Mouse (Mus musculus): ENCODE results near the gene Aicda. TPM values are rescaled to one million over a fixed set of nuclear protein-coding genes. Genes with fewer than 3 reads are reported as not detected.
"Not testable (repeated sequence)": the region's sequence is repeated elsewhere in the genome, so short reads cannot be mapped to it uniquely, and the experiment has no call there.

Aicda gene
- total RNA-seq, 2 experiments from 2014 or later, result not detected

DNA sequence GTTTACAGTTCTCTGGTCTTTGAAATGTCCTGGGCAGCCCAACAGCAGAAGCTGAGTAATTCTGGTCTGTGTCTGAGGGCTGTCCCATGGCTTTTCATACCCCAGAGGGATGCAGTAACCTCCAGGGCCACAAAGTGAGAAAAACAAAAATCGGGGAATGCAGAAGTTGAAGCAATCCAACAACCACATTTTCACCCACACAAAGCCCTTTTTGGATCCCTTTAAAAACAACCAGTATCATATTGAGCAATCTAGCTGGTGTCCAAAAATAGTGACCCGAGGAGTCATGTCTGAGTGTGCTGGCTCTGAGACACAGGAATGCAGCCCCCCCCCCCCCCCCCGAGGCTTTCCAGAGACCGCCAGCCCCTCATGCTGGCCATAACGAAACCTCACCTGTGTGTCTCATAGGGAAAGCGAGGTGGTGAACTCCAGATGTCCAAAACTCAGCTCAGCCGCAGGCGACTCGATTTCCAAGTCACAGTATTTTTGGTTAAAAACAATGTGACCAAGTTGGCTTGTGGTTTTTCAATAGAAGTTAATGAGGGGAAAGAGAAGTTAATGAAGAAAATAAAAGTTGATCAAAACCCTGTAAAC lies 8.2 kb upstream of the Aicda start:
- DNase-seq (ENCODE audit: low spot score in 2 of 2), result no peak
- intact Hi-C loops (cut with DNase I), result no loop called here

DNA sequence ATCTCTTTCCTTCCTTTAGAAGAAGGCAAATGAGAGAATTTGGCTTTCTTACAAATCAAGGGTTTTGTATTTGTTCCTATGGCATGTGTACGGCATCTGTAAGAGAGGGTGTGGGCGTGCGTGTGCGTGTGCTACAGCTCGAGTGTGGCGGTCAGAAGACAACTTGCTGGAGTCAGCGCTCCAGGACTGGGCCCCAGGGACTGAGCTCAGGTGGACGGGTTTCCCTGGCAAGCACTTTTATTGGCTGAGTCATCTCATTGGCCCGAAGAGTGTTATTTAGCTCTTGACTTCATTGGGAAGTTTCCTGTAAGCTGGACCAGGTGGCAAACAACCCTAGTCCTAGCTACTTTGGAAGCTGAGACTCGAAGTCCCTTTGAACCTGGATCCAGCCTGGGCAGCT lies 7.7 kb upstream of the Aicda start:
- no peak for DNase-seq (ENCODE audit: low spot score in 2 of 2)
- intact Hi-C loops (cut with DNase I), result no loop called here

DNA sequence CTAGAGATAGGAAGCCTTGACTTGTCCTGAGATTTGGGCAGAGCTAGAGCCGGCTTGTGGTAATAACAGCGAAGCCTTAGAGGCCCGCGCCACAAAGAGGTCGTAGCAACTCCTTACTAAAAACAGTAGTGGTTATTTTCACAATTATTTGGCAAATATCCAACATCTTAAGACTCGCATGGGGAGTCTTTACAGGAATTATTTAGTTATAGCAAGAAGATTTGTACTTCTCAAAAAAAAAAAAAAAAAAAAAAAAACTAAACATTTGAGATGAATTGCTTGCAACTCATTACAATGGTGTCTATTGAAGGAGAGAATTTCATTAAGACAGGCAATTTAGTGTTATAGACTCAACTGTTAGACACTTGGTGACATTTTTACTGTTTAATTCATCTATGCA lies 501 bp downstream of the Aicda start:
- intact Hi-C loops (cut with DNase I), result no loop called here
- DNase-seq (ENCODE audit: low spot score in 2 of 2), result no peak

DNA sequence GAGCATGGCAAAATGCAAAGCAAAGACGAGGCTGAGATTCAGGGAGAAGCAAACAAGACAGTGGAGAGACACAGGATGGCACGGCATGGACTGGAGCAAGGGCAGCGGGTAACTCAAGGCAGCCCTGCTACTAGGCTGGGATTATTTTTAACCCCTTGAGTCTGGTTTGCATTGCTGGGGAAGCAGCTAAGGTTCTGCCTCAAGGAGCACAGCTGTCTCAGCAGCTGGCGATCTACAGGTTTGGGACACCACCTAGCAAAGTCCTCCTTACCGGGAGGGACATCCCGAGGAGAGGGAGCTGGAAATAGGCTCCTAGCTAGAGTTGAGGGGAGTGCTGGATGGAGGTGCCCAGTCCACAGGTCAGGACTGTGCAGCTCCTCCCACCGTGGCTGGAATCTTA lies 1.7 kb downstream of the Aicda start:
- intact Hi-C loops (cut with DNase I), result no loop called here
- DNase-seq (ENCODE audit: low spot score in 2 of 2), result no peak

DNA sequence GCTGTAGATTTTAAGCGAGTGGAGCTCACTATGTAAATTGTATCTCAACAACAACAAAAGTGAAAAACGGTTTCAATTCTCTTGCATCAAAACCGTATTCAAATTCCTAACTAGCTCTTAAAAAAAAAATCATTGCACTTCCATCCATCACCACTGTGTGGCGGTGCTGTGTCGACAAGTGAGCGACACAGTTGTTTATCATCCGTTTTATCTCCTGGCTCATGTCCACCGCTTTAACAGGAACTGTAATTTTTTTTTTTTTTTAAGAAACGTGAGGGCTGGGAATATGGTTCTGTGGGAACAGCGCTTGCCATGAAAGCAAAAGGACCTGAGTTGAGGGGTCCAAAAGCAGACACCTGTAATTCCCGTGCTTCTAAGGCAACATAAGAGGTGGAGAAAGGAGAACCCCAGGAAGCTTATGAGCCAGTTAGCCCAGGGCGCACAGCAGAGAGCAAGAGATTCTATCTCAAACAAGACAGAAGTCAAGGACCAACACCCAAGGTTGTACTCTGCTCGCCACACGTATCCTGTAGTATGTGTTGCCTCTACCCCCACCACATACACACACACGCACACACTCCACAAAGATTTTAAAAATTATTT lies 3.5 kb downstream of the Aicda start:
- peak; percentile 44 to 67 for DNase-seq (ENCODE audit: low spot score in 2 of 2)
- intact Hi-C loops (cut with DNase I), result no loop called here

DNA sequence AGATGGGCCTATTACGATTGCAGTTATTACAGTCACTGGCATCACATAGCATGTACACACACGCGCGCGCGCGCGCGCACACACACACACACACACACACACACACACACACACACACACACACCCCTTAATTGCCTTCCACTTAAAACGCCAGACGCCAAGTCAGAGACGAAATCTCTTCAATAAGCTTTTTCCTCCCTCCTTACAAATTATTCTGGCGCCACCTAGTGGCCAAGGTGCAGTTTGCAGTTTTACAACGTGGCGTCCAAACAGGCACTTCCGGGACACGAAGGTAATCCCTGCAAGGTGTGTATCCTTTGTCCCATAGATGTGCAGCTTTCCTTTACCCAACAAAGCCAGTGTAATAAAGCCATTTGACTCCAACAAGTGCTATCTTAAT lies 6.8 kb downstream of the Aicda start:
- intact Hi-C loops (cut with DNase I), result loop anchor here (5.0 kb wide), 2 partner anchors 63 to 158 kb away; partner anchors contain the start of gene Rimklb
- DNase-seq (ENCODE audit: low spot score in 2 of 2), result peak; percentile 47 to 72

DNA sequence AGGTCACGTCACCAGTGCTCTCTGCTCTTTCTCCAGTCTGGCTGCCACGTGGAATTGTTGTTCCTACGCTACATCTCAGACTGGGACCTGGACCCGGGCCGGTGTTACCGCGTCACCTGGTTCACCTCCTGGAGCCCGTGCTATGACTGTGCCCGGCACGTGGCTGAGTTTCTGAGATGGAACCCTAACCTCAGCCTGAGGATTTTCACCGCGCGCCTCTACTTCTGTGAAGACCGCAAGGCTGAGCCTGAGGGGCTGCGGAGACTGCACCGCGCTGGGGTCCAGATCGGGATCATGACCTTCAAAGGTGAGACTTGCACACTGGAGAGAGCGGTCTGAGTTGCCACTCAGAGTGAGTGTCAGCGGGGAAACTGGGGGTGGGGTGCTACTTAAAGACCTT lies 7.4 kb downstream of the Aicda start:
- intact Hi-C loops (cut with DNase I), result loop anchor here (5.0 kb wide), 2 partner anchors 64 to 159 kb away; partner anchors contain the start of gene Rimklb
- no peak for DNase-seq (ENCODE audit: low spot score in 2 of 2)

DNA sequence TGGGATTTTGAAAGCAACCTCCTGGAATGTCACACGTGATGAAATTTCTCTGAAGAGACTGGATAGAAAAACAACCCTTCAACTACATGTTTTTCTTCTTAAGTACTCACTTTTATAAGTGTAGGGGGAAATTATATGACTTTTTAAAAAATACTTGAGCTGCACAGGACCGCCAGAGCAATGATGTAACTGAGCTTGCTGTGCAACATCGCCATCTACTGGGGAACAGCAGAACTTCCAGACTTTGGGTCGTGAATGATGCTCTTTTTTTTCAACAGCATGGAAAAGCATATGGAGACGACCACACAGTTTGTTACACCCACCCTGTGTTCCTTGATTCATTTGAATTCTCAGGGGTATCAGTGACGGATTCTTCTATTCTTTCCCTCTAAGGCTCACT lies 8.9 kb downstream of the Aicda start:
- intact Hi-C loops (cut with DNase I), result loop anchor here (5.0 kb wide), 2 partner anchors 65 to 160 kb away; partner anchors contain the start of gene Rimklb
- peak; percentile 33 to 65 for DNase-seq (ENCODE audit: low spot score in 2 of 2)

DNA sequence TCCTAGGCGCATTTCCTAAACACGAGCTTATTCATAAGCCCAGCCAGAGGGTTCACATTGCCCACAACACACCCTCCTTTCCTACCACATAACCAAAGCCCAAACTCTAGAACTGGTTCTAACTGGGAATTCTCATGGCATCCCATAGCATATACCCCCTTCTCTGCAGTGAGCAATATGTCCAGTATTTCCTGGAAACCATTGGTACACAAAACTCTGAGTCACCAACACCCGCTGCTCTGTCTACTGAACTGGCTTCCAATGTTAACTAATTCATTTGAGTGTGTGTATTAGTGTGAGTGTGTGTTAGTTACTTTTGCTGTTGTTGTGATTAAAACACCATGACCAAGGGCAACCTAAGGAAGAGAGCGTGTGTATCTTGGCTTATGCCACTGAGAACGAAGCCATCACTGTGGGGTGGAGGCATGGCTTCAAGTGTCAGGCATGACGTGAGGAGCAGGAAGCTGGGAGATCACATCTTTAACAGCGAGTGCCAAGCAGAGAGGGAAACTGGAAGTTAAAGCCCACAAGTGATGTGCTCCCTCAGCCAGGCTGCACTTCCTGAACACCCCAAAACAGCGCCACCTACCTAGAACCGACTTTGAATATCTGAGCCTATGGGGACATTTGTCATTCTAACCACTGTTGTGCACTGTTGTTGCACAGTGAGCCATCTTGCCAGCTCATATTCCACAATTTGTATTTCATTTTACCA lies 11.6 kb downstream of the Aicda start:
- intact Hi-C loops (cut with DNase I), result no loop called here
- DNase-seq (ENCODE audit: low spot score in 2 of 2), result no peak

DNA sequence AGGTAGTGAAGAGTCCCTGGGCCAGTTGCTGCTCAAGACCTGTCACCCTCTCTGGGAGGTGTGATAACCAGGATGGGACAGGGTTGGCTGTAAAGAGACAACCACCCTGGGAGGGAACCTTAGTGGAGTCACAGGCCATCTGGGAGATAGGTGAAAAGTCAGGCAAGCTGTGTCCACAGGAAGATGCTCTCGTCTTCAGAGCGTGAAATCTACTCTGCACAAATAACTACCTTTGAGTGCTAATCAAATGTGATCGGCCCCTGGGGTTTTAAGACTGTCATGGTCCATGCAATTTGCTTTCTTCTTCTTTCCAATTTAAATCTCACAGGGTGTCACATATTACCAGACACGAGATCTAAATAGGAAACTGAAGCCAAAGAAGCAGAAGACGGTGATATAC lies 15.5 kb downstream of the Aicda start:
- no peak for DNase-seq (ENCODE audit: low spot score in 2 of 2)
- intact Hi-C loops (cut with DNase I), result no loop called here

DNA sequence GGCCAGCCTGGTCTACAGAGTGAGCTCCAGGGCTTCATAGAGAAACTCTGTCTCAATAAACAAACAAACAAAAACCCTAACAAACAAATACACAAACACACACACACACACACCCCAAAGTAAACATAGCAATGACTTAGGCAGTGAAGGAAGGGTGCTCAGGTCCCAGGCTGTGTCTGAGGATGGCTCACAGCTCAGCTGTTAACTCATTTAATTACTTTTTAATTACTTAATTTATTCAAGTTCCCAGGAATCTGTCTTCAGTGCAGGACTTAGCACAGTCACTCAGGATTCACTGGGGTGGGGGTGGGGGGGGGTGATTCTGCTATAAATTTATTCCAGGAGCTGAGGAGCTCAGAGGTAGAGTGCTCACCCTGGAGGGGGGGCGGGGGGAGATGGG lies 16.2 kb downstream of the Aicda start:
- intact Hi-C loops (cut with DNase I), result no loop called here
- DNase-seq (ENCODE audit: low spot score in 2 of 2), result no peak

DNA sequence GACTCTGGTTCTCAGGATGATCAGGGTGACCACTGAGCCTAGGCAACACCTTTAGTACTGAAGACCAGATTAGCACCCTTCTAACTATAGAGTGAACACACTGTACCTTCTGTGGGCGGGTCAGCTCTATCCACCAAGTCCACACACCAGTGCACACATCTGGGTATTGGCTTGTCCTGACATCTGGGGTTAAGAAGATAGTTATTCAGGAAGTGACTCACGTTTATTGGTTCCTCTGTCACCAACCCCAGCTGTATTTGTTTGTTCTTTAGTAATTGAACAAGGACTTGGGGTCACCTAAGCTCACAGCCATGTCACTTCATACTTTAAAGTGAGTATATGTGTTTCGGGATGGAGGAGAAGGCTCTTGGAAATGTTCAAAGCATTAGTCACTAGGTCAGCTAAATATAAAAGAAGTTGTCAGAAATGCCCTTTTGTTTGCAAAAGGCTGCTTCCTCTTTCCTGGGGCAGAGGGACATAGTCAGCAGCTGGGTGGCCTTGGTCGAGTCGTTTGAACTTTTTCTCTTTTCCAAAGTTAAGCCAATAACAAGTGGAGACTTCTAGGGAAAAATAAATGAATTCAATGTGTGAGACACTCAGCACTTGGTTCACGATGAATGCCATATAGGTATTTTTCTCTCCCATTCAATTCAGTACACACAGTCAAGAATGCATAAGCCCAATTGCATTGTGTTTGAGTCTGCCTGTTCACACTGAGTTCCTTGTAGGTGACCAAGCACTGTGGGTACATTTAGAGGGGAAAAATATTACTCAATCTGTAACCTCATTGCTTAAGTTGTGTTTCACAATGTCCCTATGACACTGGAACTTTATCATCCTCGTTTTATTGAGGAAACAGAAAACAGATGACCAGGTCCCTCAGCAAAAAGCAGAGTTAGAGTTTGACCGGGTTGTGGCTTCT lies 17.4 kb downstream of the Aicda start:
- intact Hi-C loops (cut with DNase I), result no loop called here
- DNase-seq (ENCODE audit: low spot score in 2 of 2), result no peak

DNA sequence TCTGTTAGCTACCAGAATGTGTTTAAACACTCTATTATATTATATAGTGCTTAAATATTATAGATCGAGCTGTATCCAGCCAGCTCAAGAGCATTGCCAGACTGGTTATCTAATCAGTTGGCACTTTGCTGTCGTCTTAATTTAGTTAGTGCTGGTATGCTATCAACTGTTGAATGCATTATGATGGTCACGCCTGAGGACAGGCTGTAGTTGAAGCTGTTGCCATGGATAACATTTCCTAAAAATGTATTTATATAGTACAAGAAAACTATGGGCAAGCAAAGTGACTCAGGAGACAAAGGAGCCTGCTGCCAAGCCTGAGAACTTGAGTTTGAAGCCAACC lies 18.0 kb downstream of the Aicda start:
- no peak for DNase-seq (ENCODE audit: low spot score in 2 of 2)
- intact Hi-C loops (cut with DNase I), result no loop called here

DNA sequence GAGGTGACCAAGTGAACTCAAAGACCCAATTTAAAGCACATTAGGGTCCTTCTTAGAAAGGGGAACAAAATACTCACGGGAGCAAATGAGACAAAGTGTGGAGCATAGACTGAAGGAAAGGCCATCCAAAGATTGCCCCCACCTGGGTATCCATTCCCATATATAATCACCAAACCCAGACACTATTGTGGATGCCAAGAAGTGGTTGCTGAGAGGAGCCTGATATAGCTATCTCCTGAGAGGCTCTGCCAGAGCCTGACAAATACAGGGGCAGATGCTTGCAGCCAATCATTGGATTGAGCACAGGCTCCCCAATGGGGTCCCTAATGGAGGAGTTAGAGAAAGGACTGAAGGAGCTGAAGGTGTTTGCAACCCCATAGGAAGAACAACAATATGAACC lies 21.4 kb downstream of the Aicda start:
- intact Hi-C loops (cut with DNase I); DNase-seq (ENCODE audit: low spot score in 2 of 2): not testable (repeated sequence)

DNA sequence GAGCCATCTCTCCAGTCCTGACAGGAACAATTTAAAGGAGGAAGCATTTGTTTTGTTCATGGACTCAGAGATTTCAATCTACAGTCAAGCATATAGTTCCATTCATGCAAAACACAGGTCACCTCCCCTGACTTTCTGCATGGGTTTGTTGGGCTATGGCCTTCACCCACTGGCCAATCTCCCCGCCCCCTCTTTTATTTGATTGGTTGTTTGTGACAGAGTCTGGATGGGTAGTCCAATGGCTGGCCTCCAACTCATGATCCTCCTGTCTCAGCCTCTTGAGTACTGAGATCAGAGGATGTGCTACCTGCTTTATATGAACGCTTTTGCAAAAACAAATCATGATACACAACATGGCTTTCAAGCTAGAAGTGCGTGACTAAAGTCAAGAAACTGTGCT lies 23.4 kb downstream of the Aicda start:
- intact Hi-C loops (cut with DNase I), result no loop called here
- DNase-seq (ENCODE audit: low spot score in 2 of 2), result no peak

DNA sequence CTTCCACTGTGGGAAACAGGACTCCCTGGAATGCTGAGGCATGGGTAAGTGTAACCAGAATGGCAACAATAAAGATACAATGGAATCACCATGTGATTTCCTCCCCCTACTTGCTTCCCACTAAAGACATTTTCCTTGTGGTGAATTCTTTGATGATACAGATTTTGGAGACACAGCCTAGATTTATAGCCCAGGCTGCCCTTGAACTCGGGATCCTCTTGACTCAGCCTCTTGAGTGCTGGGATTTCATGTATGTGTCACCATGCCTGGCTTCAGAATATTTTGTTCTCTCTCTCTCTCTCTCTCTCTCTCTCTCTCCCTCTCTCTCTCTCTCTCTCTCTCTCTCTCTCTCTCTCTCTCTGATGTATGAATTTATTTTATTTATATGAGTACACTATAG lies 25.5 kb downstream of the Aicda start:
- DNase-seq (ENCODE audit: low spot score in 2 of 2), result no peak
- intact Hi-C loops (cut with DNase I), result no loop called here

DNA sequence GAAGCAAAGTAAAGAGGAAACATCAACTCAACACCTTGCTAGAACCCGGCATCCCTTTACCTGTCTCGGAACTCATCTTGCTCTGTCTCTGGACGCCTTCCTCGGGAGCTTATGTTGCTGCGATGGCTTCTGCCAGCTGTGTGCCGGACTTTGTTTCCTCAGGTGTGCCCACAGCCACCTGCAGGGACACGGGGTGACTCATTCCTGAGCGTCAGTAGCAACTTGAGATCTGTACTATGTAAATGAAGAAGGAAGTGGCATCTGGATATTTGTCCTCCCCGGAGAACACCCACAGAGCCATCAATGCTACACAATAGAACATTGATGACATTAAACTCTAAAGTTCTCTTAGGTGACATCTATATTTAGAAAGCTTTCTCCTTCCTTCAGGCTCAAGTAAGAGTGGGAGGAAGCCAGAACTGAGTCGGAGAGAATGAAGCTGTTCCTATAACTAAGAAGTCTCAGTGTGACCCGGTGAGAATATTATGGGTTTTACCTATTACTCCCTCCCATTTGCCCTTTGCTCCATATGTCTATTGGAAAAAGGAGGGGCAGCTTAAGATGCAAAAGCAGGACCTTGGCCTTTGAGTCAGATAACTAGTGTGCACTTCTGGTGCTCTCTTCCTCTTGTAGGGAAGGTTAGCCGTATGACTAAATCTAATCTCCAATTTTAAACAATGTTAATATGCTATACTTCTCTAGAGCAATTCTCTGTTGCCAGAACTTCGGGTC lies 37.6 kb downstream of the Aicda start:
- intact Hi-C loops (cut with DNase I), result no loop called here
- no peak for DNase-seq (ENCODE audit: low spot score in 2 of 2)

DNA sequence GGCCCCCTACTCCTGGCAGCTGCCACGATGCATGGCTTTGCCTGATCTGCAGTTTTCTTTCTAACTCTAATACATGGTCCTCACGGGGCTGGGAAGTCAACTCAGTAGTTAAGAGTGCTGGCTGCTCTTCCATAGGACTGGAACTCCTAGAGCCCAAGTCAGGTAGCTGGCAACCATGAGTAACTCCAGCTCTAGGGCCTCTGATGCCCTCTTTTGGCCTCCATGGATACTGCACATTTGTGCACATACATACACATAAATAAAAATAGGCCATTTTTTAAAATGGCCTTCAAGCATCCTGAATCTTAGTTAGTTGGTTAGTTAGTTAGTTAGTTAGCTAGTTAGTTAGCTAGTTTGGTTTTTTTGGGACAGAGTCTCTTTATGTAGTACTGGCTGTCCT lies 39.3 kb downstream of the Aicda start:
- intact Hi-C loops (cut with DNase I), result no loop called here
- DNase-seq (ENCODE audit: low spot score in 2 of 2), result no peak

DNA sequence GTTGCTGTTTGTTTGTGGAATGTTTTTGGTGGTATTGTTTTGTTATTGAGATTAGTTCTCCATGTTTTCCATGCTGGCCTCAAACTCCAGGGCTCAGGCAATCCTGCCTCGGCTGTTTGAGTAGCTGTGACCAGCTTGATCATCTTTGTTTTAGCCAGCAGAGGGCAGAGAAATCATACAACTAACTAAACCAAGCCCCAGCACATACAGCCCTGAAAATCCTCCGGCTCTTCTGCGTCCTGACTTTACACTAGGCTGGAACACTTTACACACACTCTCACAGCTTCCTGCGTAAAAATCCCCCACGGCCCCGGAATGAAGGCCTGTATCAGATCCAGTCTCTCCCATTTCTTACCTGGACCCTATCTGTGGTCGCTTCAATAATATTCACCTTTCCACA lies 42.0 kb downstream of the Aicda start:
- DNase-seq (ENCODE audit: low spot score in 2 of 2), result peak in 1 of 2 experiments; percentile 10
- intact Hi-C loops (cut with DNase I), result loop anchor here (5.0 kb wide), 1 partner anchor 37 kb away; no protein-coding TSS in a partner anchor
